Mouse (Mus musculus) limb, embryonic 15.5 days (tissue): ENCODE results near the gene Asb11. TPM values are rescaled to one million over a fixed set of nuclear protein-coding genes. Genes with fewer than 3 reads are reported as not detected.

ENCODE experiments used
- ATAC-seq: fragments of 200-750 bp; cut with Nextera tagmentation; 2 replicates; pipeline ENCODE4 v1.8.0; 2017; ENCODE audit warnings: low read depth, moderate TSS enrichment; ENCODE audit not compliant: insufficient number of reproducible peaks, low FRiP score, low TSS enrichment
- H3K27ac ChIP-seq: fragments of 300-500 bp; sonication (generic); 2 replicates; pipeline ENCODE4 v1.5.1; 2015; ENCODE audit warnings: moderate library complexity, mild to moderate bottlenecking, inconsistent platforms
- H3K27me3 ChIP-seq: fragments of 300-500 bp; sonication (generic); 2 replicates; pipeline ENCODE4 v1.6.1; 2015; ENCODE audit warnings: inconsistent platforms
- H3K36me3 ChIP-seq: fragments of 300-500 bp; sonication (generic); 2 replicates; pipeline ENCODE4 v1.6.1; 2015; ENCODE audit warnings: inconsistent platforms
- H3K4me1 ChIP-seq: fragments of 300-500 bp; sonication (generic); 2 replicates; pipeline ENCODE4 v1.6.1; 2015; ENCODE audit warnings: inconsistent platforms
- H3K4me2 ChIP-seq: fragments of 300-500 bp; sonication (generic); 2 replicates; pipeline ENCODE4 v1.6.1; 2015; ENCODE audit warnings: mild to moderate bottlenecking, inconsistent platforms
- H3K4me3 ChIP-seq: fragments of 300-500 bp; sonication (generic); 2 replicates; pipeline ENCODE4 v1.5.1; 2015; ENCODE audit warnings: mild to moderate bottlenecking, inconsistent platforms
- H3K9ac ChIP-seq: fragments of 300-500 bp; sonication (generic); 2 replicates; pipeline ENCODE4 v1.6.1; 2015; ENCODE audit warnings: inconsistent platforms
- H3K9me3 ChIP-seq: fragments of 300-500 bp; sonication (generic); 2 replicates; pipeline ENCODE4 v1.6.1; 2016; ENCODE audit warnings: inconsistent platforms
- WGBS: fragments of 180-500 bp; shearing (Covaris S2); methylation state at CpG from one replicate; pipeline ENCODE4 v1.1.7; 2015; 5-methylcytosine and 5-hydroxymethylcytosine counted together
- polyA plus RNA-seq: library from polyadenylated mRNA; unstranded; fragments of >200 nt; fragmentation: Nextera tagmentation; extraction: Ambion mirVana; gene quantifications from 2 replicates; pipeline ENCODE4 v1.2.1, GENCODE M21; 2015

Asb11 gene
- 0.72 TPM in 1 of 2 replicates, not detected in the other for polyA plus RNA-seq

GRCm38 (mm10) chrX:164436709-164437108 lies at the start of gene Asb11:
Gene Asb11, plus strand, starts transcription at chrX:164436994.
- H3K9ac ChIP-seq, result no peak within 1 kb of the TSS
- no peak within 1 kb of the TSS for H3K27ac ChIP-seq
- H3K36me3 ChIP-seq, result no peaks in the 10 kb centered on the region; the same call in none of the 2 replicates
- 50% methylated on average over 8 of the region's 8 CpGs for WGBS
- H3K4me3 ChIP-seq, result no peak within 1 kb of the TSS
- H3K4me1 ChIP-seq, result no peaks in the 10 kb centered on the region
- peaks cover 6% of the 10 kb centered on the region; the same call in 1 of the 2 replicates for H3K27me3 ChIP-seq
- no peaks in the 10 kb centered on the region for H3K9me3 ChIP-seq
- no peak for ATAC-seq
- no peak within 1 kb of the TSS for H3K4me2 ChIP-seq

GRCm38 (mm10) chrX:164394091-164394490 lies 42.7 kb upstream of the Asb11 start:
- H3K36me3 ChIP-seq, result no peaks in the 10 kb centered on the region
- no peaks in the 10 kb centered on the region; the same call in 1 of the 2 replicates for H3K27me3 ChIP-seq
- H3K27ac ChIP-seq, result no peak overlapping the region
- H3K9ac ChIP-seq, result no peak overlapping the region
- no peak for ATAC-seq
- H3K4me1 ChIP-seq, result no peaks in the 10 kb centered on the region
- no peak overlapping the region for H3K4me3 ChIP-seq
- no peaks in the 10 kb centered on the region for H3K9me3 ChIP-seq
- H3K4me2 ChIP-seq, result no peak overlapping the region
- WGBS, result 64% methylated on average over 4 of the region's 4 CpGs

- no peak overlapping the region for H3K4me2 ChIP-seq
- no peaks in the 10 kb centered on the region; the same call in 1 of the 2 replicates for H3K27me3 ChIP-seq
- no peak overlapping the region for H3K27ac ChIP-seq
- no peak overlapping the region for H3K4me3 ChIP-seq
- H3K9me3 ChIP-seq, result no peaks in the 10 kb centered on the region
- no peaks in the 10 kb centered on the region for H3K4me1 ChIP-seq
- whole genome bisulfite sequencing, result 62% methylated on average over 3 of the region's 3 CpGs
- ATAC-seq, result no peak
- H3K36me3 ChIP-seq, result no peaks in the 10 kb centered on the region
- H3K9ac ChIP-seq, result no peak overlapping the region
Observed at GRCm38 (mm10) chrX:164398456-164398855, 38.3 kb upstream of the Asb11 start.

- Histone ChIP-seq H3K27me3 (0 out of 2 replicates have a peak, but pooled peaks cover 4% of the 10 kb centered on the region), H3K4me2 (no peak overlapping the region)
- ATAC-seq, result no peak
Observed at GRCm38 (mm10) chrX:164405080-164405649, 31.6 kb upstream of the Asb11 start.

GRCm38 (mm10) chrX:164406133-164407022 lies 30.4 kb upstream of the Asb11 start:
- Histone ChIP-seq H3K4me1 (no peaks in the 10 kb centered on the region), H3K36me3 (no peaks in the 10 kb centered on the region), H3K4me3 (no peak overlapping the region), H3K4me2 (no peak overlapping the region), H3K9me3 (no peaks in the 10 kb centered on the region), H3K27me3 (0 out of 2 replicates have a peak, but pooled peaks cover 4% of the 10 kb centered on the region), H3K27ac (no peak overlapping the region), H3K9ac (no peak overlapping the region)
- WGBS, result 64% methylated on average over 9 of the region's 9 CpGs
- ATAC-seq, result no peak

More at GRCm38 (mm10) chrX:164405080-164405649, 31.6 kb upstream of the Asb11 start:
- H3K9me3 ChIP-seq, result no peaks in the 10 kb centered on the region
- H3K9ac ChIP-seq, result no peak overlapping the region
- no peaks in the 10 kb centered on the region for H3K4me1 ChIP-seq
- H3K27ac ChIP-seq, result no peak overlapping the region
- H3K36me3 ChIP-seq, result no peaks in the 10 kb centered on the region
- H3K4me3 ChIP-seq, result no peak overlapping the region

- WGBS, result 70% methylated on average over 3 of the region's 3 CpGs
- 0 out of 2 replicates have a peak, but pooled peaks cover 4% of the 10 kb centered on the region for H3K27me3 ChIP-seq
Observed at GRCm38 (mm10) chrX:164408301-164408927, 28.4 kb upstream of the Asb11 start.

GRCm38 (mm10) chrX:164410562-164410961 lies 26.2 kb upstream of the Asb11 start:
- no peak for ATAC-seq

More at GRCm38 (mm10) chrX:164408301-164408927, 28.4 kb upstream of the Asb11 start:
- H3K4me3 ChIP-seq, result no peak overlapping the region
- H3K36me3 ChIP-seq, result no peaks in the 10 kb centered on the region
- ATAC-seq, result no peak
- no peak overlapping the region for H3K4me2 ChIP-seq
- H3K4me1 ChIP-seq, result no peaks in the 10 kb centered on the region
- H3K9me3 ChIP-seq, result no peaks in the 10 kb centered on the region
- no peak overlapping the region for H3K9ac ChIP-seq
- no peak overlapping the region for H3K27ac ChIP-seq

GRCm38 (mm10) chrX:164416803-164417202 lies 20.0 kb upstream of the Asb11 start:
- H3K4me2 ChIP-seq, result no peak overlapping the region
- no peaks in the 10 kb centered on the region for H3K9me3 ChIP-seq
- peaks cover 4% of the 10 kb centered on the region; the same call in 1 of the 2 replicates for H3K27me3 ChIP-seq
- no peak overlapping the region for H3K4me3 ChIP-seq
- H3K27ac ChIP-seq, result no peak overlapping the region
- no peaks in the 10 kb centered on the region for H3K36me3 ChIP-seq
- no peaks in the 10 kb centered on the region for H3K4me1 ChIP-seq
- no peak overlapping the region for H3K9ac ChIP-seq
- ATAC-seq, result no peak
- 72% methylated on average over 2 of the region's 2 CpGs for WGBS

More at GRCm38 (mm10) chrX:164410562-164410961, 26.2 kb upstream of the Asb11 start:
- H3K4me2 ChIP-seq, result no peak overlapping the region
- no peaks in the 10 kb centered on the region for H3K9me3 ChIP-seq
- H3K4me3 ChIP-seq, result no peak overlapping the region
- WGBS, result 72% methylated on average over 1 of the region's 1 CpGs
- H3K4me1 ChIP-seq, result no peaks in the 10 kb centered on the region
- H3K27ac ChIP-seq, result no peak overlapping the region
- H3K36me3 ChIP-seq, result no peaks in the 10 kb centered on the region
- no peak overlapping the region for H3K9ac ChIP-seq
- H3K27me3 ChIP-seq, result peaks cover 4% of the 10 kb centered on the region; the same call in 1 of the 2 replicates

GRCm38 (mm10) chrX:164418008-164418407 lies 18.8 kb upstream of the Asb11 start:
- ATAC-seq, result no peak
- H3K27ac ChIP-seq, result no peak overlapping the region

GRCm38 (mm10) chrX:164419471-164419939 lies 17.3 kb upstream of the Asb11 start, which contains the start of gene Piga:
Gene Piga, plus strand, starts transcription at chrX:164419787.
- H3K27ac ChIP-seq, result peak within 1 kb of the TSS; percentile 69

More at GRCm38 (mm10) chrX:164418008-164418407, 18.8 kb upstream of the Asb11 start:
- Histone ChIP-seq H3K36me3 (no peaks in the 10 kb centered on the region), H3K4me2 (no peak overlapping the region), H3K9me3 (no peaks in the 10 kb centered on the region), H3K4me1 (no peaks in the 10 kb centered on the region), H3K27me3 (peaks cover 5% of the 10 kb centered on the region; the same call in 1 of the 2 replicates), H3K9ac (no peak overlapping the region), H3K4me3 (no peak overlapping the region)

GRCm38 (mm10) chrX:164419955-164420354 lies 16.8 kb upstream of the Asb11 start:
- WGBS, result 23% methylated on average over 13 of the region's 13 CpGs
- Histone ChIP-seq H3K4me1 (no peaks in the 10 kb centered on the region), H3K4me3 (peak overlapping the region; percentile 53), H3K36me3 (no peaks in the 10 kb centered on the region), H3K27me3 (0 out of 2 replicates have a peak, but pooled peaks cover 5% of the 10 kb centered on the region), H3K27ac (peak overlapping the region; percentile 69), H3K4me2 (peak overlapping the region; percentile 42), H3K9me3 (no peaks in the 10 kb centered on the region), H3K9ac (peak overlapping the region; percentile 50; the same call in 1 of the 2 replicates)
- ATAC-seq, result 0 out of 2 replicates have a peak, but pooled peaks have one; percentile 3

More at GRCm38 (mm10) chrX:164419471-164419939, 17.3 kb upstream of the Asb11 start, which contains the start of gene Piga:
- peaks cover 5% of the 10 kb centered on the region; the same call in 1 of the 2 replicates for H3K27me3 ChIP-seq
- H3K9ac ChIP-seq, result peak within 1 kb of the TSS; percentile 50; the same call in 1 of the 2 replicates
- peak; percentile 100 for ATAC-seq
- 22% methylated on average over 37 of the region's 40 CpGs for WGBS
- H3K9me3 ChIP-seq, result no peaks in the 10 kb centered on the region
- H3K4me3 ChIP-seq, result peak within 1 kb of the TSS; percentile 53
- no peaks in the 10 kb centered on the region for H3K36me3 ChIP-seq
- no peaks in the 10 kb centered on the region for H3K4me1 ChIP-seq
- peak within 1 kb of the TSS; percentile 42 for H3K4me2 ChIP-seq
